Mouse (Mus musculus) thymus, adult 2 months (tissue): ENCODE measurements at regions not wholly inside any gene's neighbourhood (a gene's known extent, or its start where the extent isn't known, plus 50 kb on each side); places are given as distances from the start of the nearest gene placed in this dataset.

ENCODE experiments used
- DNase-seq: peaks from one replicate; pipeline ENCODE4 v3.0.0; 2021
- H3K27ac ChIP-seq: fragments of 200-500 bp; 2 replicates; pipeline ENCODE4 v1.5.1; 2012; ENCODE audit warnings: low read length, control low read depth; ENCODE audit not compliant: control insufficient read depth, insufficient read depth
- H3K27me3 ChIP-seq: fragments of 200-500 bp; 2 replicates; pipeline ENCODE4 v1.6.1; 2012; ENCODE audit warnings: mild to moderate bottlenecking, low read length, moderate library complexity, mixed read lengths; ENCODE audit not compliant: control insufficient read depth, insufficient read depth
- H3K36me3 ChIP-seq: fragments of 200-500 bp; 2 replicates; pipeline ENCODE4 v1.6.1; 2012; ENCODE audit warnings: mild to moderate bottlenecking, low read length, moderate library complexity; ENCODE audit not compliant: control insufficient read depth, insufficient read depth
- H3K4me1 ChIP-seq: fragments of 200-500 bp; replicated peaks from 2 replicates; pipeline ENCODE4 v1.6.1; 2012; ENCODE audit warnings: low read length; ENCODE audit not compliant: control insufficient read depth, insufficient read depth
- H3K4me3 ChIP-seq: fragments of 200-500 bp; 2 replicates; pipeline ENCODE4 v1.5.1; 2012; ENCODE audit warnings: mild to moderate bottlenecking, low read length, control low read depth, moderate library complexity; ENCODE audit not compliant: control insufficient read depth, insufficient read depth
- CTCF ChIP-seq: fragments of 200-500 bp; IDR thresholded peaks from 2 replicates; pipeline ENCODE4 v1.5.1; 2012; ENCODE audit warnings: mild to moderate bottlenecking, control low read depth, low read length, moderate library complexity, borderline replicate concordance; ENCODE audit not compliant: control insufficient read depth, poor library complexity, insufficient read depth; ENCODE audit errors: extremely low read depth
- POLR2A ChIP-seq: fragments of 200-500 bp; IDR thresholded peaks from 2 replicates; pipeline ENCODE4 v1.6.1; 2012; ENCODE audit warnings: mild to moderate bottlenecking, low read length, control low read depth, moderate library complexity; ENCODE audit not compliant: control insufficient read depth, poor library complexity, insufficient read depth; ENCODE audit errors: extremely low read depth
- WGBS: fragments of 180-500 bp; shearing (Covaris S2); methylation state at CpG from one replicate; pipeline ENCODE4 v1.1.7; 2018; 5-methylcytosine and 5-hydroxymethylcytosine counted together

DNA sequence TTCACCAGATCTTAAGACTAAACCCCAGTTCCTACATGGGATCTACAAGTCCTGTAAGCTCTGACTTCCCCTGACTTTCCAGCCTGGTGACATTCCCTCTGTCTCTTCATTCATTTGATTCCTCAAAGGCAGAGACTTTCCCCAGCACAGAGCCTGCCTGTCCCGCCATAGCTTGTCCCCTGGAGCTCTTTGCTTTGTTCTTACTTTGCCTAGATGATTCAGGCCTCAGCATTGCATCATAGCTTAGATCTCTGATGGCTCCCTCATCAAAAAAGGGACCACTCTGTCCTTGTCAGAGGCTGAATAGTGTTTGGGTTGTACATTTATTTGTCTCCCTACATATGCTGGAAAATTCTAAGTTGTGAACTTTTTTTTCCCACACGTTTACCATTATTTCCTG, 57.6 kb upstream of the Exoc6 start:
- no peaks in the 10 kb centered on the region for H3K27me3 ChIP-seq
- 90% methylated on average over 2 of the region's 2 CpGs for WGBS
- DNase-seq, result no peak
- H3K4me3 ChIP-seq, result no peak overlapping the region
- no peak overlapping the region for H3K27ac ChIP-seq
- TF ChIP-seq CTCF, result no peak
- no peak for TF ChIP-seq POLR2A
- H3K4me1 ChIP-seq, result peaks cover 9% of the 10 kb centered on the region
- H3K36me3 ChIP-seq, result no peaks in the 10 kb centered on the region

GRCm38 (mm10) chr19:37493378-37493777, 56.8 kb upstream of the Exoc6 start:
- 79% methylated on average over 9 of the region's 9 CpGs for WGBS
- H3K4me3 ChIP-seq, result no peak overlapping the region
- no peak overlapping the region for H3K27ac ChIP-seq
- no peak for DNase-seq
- no peaks in the 10 kb centered on the region for H3K36me3 ChIP-seq
- H3K27me3 ChIP-seq, result no peaks in the 10 kb centered on the region
- no peak for TF ChIP-seq CTCF
- no peak for TF ChIP-seq POLR2A
- H3K4me1 ChIP-seq, result peaks cover 9% of the 10 kb centered on the region

- no peak for DNase-seq
- no peak overlapping the region for H3K27ac ChIP-seq
- peaks cover 9% of the 10 kb centered on the region for H3K4me1 ChIP-seq
- no peak overlapping the region for H3K4me3 ChIP-seq
- TF ChIP-seq CTCF, result no peak
- no peaks in the 10 kb centered on the region for H3K27me3 ChIP-seq
- no peaks in the 10 kb centered on the region for H3K36me3 ChIP-seq
- WGBS, result 16% methylated on average over 10 of the region's 10 CpGs
Observed at GRCm38 (mm10) chr19:37493921-37494485, 56.2 kb upstream of the Exoc6 start.

GRCm38 (mm10) chr19:37494806-37495205, 55.4 kb upstream of the Exoc6 start:
- no peak for DNase-seq
- Histone ChIP-seq H3K27ac (peak overlapping the region; percentile 4; the same call in 1 of the 2 replicates), H3K4me1 (peaks cover 9% of the 10 kb centered on the region), H3K4me3 (no peak overlapping the region), H3K36me3 (no peaks in the 10 kb centered on the region), H3K27me3 (no peaks in the 10 kb centered on the region)
- WGBS, result 81% methylated on average over 4 of the region's 4 CpGs
- TF ChIP-seq CTCF (no peak), POLR2A (no peak)

GRCm38 (mm10) chr19:37495319-37496270, 54.6 kb upstream of the Exoc6 start:
- peak overlapping the region; percentile 19; the same call in 1 of the 2 replicates for H3K27ac ChIP-seq
- no peak overlapping the region for H3K4me3 ChIP-seq
- WGBS, result 44% methylated on average over 22 of the region's 22 CpGs
- peaks cover 9% of the 10 kb centered on the region for H3K4me1 ChIP-seq
- no peak for TF ChIP-seq CTCF
- no peak for TF ChIP-seq POLR2A
- no peaks in the 10 kb centered on the region for H3K36me3 ChIP-seq
- DNase-seq, result no peak
- H3K27me3 ChIP-seq, result no peaks in the 10 kb centered on the region

- TF ChIP-seq POLR2A (no peak), CTCF (no peak)
- H3K4me1 ChIP-seq, result peaks cover 9% of the 10 kb centered on the region
Observed at GRCm38 (mm10) chr19:37496759-37497158, 53.5 kb upstream of the Exoc6 start.

More at GRCm38 (mm10) chr19:37496759-37497158, 53.5 kb upstream of the Exoc6 start:
- no peak overlapping the region for H3K27ac ChIP-seq
- 91% methylated on average over 8 of the region's 8 CpGs for WGBS
- no peak for DNase-seq
- H3K4me3 ChIP-seq, result no peak overlapping the region
- no peaks in the 10 kb centered on the region for H3K27me3 ChIP-seq
- no peaks in the 10 kb centered on the region for H3K36me3 ChIP-seq
